Mouse (Mus musculus) thymus, adult 2 months (tissue): Measurements from ENCODE around the gene Hsf4. TPM values are rescaled to one million over a fixed set of nuclear protein-coding genes. Genes with fewer than 3 reads are reported as not detected.

Source experiments
- DNase-seq: peaks from one replicate; pipeline ENCODE4 v3.0.0; 2021
- H3K27ac ChIP-seq: fragments of 200-500 bp; 2 replicates; pipeline ENCODE4 v1.5.1; 2012; ENCODE audit warnings: low read length, control low read depth; ENCODE audit not compliant: control insufficient read depth, insufficient read depth
- H3K27me3 ChIP-seq: fragments of 200-500 bp; 2 replicates; pipeline ENCODE4 v1.6.1; 2012; ENCODE audit warnings: mild to moderate bottlenecking, low read length, moderate library complexity, mixed read lengths; ENCODE audit not compliant: control insufficient read depth, insufficient read depth
- H3K36me3 ChIP-seq: fragments of 200-500 bp; 2 replicates; pipeline ENCODE4 v1.6.1; 2012; ENCODE audit warnings: mild to moderate bottlenecking, low read length, moderate library complexity; ENCODE audit not compliant: control insufficient read depth, insufficient read depth
- H3K4me1 ChIP-seq: fragments of 200-500 bp; replicated peaks from 2 replicates; pipeline ENCODE4 v1.6.1; 2012; ENCODE audit warnings: low read length; ENCODE audit not compliant: control insufficient read depth, insufficient read depth
- H3K4me3 ChIP-seq: fragments of 200-500 bp; 2 replicates; pipeline ENCODE4 v1.5.1; 2012; ENCODE audit warnings: mild to moderate bottlenecking, low read length, control low read depth, moderate library complexity; ENCODE audit not compliant: control insufficient read depth, insufficient read depth
- CTCF ChIP-seq: fragments of 200-500 bp; IDR thresholded peaks from 2 replicates; pipeline ENCODE4 v1.5.1; 2012; ENCODE audit warnings: mild to moderate bottlenecking, control low read depth, low read length, moderate library complexity, borderline replicate concordance; ENCODE audit not compliant: control insufficient read depth, poor library complexity, insufficient read depth; ENCODE audit errors: extremely low read depth
- POLR2A ChIP-seq: fragments of 200-500 bp; IDR thresholded peaks from 2 replicates; pipeline ENCODE4 v1.6.1; 2012; ENCODE audit warnings: mild to moderate bottlenecking, low read length, control low read depth, moderate library complexity; ENCODE audit not compliant: control insufficient read depth, poor library complexity, insufficient read depth; ENCODE audit errors: extremely low read depth
- WGBS: fragments of 180-500 bp; shearing (Covaris S2); methylation state at CpG from one replicate; pipeline ENCODE4 v1.1.7; 2018; 5-methylcytosine and 5-hydroxymethylcytosine counted together
- polyA plus RNA-seq: library from polyadenylated mRNA; depleted of rRNA; stranded (reverse); fragments of >200 nt; gene quantifications from 2 replicates; pipeline ENCODE4 v1.2.3, GENCODE M21; 2012

Gene Hsf4
- polyA plus RNA-seq, 1 experiment = 3.3 TPM

DNA sequence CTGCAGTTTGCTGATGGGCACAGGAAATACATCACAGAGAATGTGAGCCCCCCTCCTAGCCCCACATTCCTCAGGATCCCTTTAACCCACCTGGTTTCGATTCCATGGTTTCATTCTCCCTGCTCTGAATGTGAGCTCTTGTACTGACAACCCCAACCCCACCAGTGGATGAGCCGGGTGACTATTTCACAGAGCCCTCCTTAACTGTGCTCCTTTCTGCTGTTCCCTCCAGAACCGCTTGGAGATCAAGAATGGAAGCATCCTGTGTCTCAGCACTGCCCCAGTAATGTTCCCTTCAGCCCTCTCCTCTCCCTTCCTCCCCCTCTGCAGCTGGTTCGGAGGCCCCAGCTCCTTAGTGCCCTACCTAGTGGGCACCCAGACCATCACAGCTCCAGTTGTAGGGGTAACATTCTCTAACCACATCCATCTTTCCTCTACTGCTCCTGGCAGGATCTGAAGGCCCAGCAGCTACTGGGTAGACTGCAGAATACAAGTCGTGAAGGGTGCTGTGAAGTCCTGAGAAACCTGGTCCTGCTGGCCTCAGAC, 36.6 kb downstream of the Hsf4 start:
- H3K4me1 ChIP-seq = peaks cover 45% of the 10 kb centered on the region
- no peak for DNase-seq
- no peaks in the 10 kb centered on the region for H3K27me3 ChIP-seq
- peaks cover 26% of the 10 kb centered on the region for H3K36me3 ChIP-seq
- 52% methylated on average over 5 of the region's 5 CpGs for WGBS
- no peak for TF ChIP-seq POLR2A
- no peak for TF ChIP-seq CTCF
- peak overlapping the region; percentile 53; the same call in 1 of the 2 replicates for H3K27ac ChIP-seq
- no peak overlapping the region for H3K4me3 ChIP-seq

DNA sequence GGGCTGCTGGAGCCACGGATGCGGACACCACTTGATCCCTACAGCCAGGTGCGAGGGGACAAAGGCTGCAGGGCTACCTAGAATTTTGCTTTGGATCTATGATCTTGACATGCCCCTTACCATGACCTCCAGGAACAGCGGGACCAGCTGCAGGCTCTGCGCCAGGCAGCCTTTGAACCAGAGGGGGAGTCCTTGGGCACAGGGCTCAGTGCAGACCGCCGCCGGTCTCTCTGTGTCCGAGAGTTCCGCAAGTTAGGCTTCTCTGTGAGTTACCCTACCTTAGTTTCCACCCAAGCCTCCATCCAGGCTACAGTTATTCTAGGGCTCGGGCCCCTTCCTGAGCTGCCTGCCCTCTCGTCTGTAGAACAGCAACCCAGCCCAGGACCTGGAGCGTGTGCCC, 38.1 kb downstream of the Hsf4 start:
- Histone ChIP-seq H3K27ac (no peak overlapping the region), H3K4me1 (peaks cover 45% of the 10 kb centered on the region), H3K36me3 (peaks cover 13% of the 10 kb centered on the region), H3K27me3 (no peaks in the 10 kb centered on the region), H3K4me3 (no peak overlapping the region)
- DNase-seq = no peak
- no peak for TF ChIP-seq CTCF
- no peak for TF ChIP-seq POLR2A
- WGBS = 98% methylated on average over 13 of the region's 13 CpGs

DNA sequence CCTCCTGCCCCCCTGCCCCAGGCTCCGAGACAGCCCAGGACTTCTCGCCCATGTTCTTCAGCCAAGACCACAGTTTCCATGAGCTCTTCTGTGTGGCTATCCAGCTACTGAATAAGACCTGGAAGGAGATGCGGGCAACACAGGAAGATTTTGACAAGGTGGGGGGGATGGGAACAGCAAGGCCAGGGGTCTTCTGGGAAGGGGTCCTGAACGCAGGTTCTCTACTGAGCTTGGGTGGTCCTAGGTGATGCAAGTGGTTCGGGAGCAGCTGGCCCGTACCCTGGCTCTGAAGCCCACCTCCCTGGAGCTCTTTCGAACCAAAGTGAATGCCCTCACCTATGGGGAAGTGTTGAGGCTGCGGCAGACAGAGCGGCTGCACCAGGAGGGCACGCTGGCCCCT, 38.8 kb downstream of the Hsf4 start:
- TF ChIP-seq CTCF = no peak
- no peak for TF ChIP-seq POLR2A
- H3K36me3 ChIP-seq = peaks cover 6% of the 10 kb centered on the region; the same call in 1 of the 2 replicates
- H3K27ac ChIP-seq = no peak overlapping the region
- H3K4me3 ChIP-seq = no peak overlapping the region
- WGBS = 97% methylated on average over 10 of the region's 10 CpGs
- DNase-seq = no peak
- no peaks in the 10 kb centered on the region for H3K27me3 ChIP-seq
- H3K4me1 ChIP-seq = peaks cover 43% of the 10 kb centered on the region

DNA sequence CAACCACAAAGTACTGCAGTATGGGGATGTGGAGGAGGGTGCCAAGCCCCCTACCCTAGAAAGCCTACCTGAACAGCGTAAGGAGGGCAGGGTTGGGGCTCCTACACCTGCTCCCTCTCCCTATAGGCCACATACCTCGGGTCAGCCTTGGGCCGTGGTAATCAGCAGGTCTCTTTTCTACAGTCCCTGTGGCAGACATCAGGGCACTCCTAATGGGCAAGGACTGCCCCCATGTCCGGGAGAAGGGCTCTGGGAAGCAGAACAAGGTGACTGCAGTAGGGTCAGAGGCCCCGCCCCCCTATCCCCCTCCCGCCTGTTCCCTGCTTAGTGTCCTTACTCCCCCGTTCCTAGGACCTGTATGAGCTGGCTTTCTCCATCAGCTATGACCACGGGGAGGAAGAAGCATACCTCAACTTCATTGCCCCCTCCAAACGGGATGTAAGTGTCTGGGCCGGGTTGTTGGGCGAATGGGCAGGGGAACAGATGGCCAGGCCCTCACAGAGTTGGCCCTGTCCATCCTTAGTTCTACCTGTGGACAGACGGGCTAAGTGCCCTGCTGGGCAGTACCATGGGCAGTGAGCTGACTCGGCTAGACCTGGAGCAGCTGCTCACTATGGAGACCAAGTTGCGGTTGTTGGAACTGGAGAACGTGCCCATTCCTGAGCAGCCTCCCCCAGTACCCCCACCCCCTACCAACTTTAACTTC, 39.7 kb downstream of the Hsf4 start:
- no peak overlapping the region for H3K4me3 ChIP-seq
- no peaks in the 10 kb centered on the region for H3K27me3 ChIP-seq
- no peak overlapping the region for H3K27ac ChIP-seq
- H3K4me1 ChIP-seq = peaks cover 34% of the 10 kb centered on the region
- no peak for TF ChIP-seq POLR2A
- TF ChIP-seq CTCF = no peak
- WGBS = 95% methylated on average over 15 of the region's 15 CpGs
- no peak for DNase-seq
- H3K36me3 ChIP-seq = no peaks in the 10 kb centered on the region; the same call in 1 of the 2 replicates

DNA sequence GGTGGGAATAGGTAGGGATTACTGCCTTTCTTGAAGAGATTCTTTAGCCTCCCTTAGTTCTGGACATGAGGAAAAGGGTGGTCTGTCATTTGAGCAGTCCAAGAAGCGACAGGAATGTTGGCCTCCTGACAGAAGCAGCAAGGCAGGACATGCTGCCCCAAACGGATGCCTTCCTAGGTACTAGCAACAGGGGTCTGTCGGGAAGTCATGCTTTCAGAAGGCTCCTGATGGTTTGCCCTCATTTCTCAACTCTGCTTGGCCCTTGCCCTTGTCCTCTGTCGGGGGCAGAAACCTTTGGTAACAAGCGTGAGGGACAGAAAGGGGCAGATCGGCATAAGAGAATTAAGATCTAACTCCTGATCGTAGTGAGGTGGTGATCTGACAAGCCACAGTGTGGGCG, 40.5 kb downstream of the Hsf4 start:
- WGBS = 92% methylated on average over 8 of the region's 8 CpGs
- no peaks in the 10 kb centered on the region for H3K36me3 ChIP-seq
- no peak overlapping the region for H3K4me3 ChIP-seq
- TF ChIP-seq CTCF (no peak), POLR2A (no peak)
- H3K27me3 ChIP-seq = no peaks in the 10 kb centered on the region
- H3K27ac ChIP-seq = no peak overlapping the region
- no peak for DNase-seq
- H3K4me1 ChIP-seq = peaks cover 27% of the 10 kb centered on the region

DNA sequence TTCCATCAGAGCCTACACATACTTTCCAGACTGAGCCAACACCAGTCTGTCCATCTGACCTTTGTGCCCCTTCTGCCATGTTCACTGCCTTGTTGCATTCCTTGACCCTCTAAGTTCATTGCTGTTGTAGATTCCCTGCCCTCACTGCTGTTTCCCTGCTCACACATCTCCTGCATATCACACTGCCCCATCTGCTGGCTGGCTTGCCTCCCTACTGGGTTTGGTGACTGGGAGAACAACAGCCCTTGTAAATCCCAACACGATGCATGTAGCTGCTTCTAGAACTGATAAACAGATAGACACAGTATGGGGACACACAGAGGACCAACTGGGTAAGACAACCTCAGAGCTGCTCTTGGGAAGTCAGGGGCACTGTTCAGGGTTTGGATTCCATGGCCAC, 42.1 kb downstream of the Hsf4 start:
- Histone ChIP-seq H3K4me1 (peaks cover 11% of the 10 kb centered on the region), H3K27me3 (no peaks in the 10 kb centered on the region), H3K27ac (no peak overlapping the region), H3K36me3 (no peaks in the 10 kb centered on the region), H3K4me3 (no peak overlapping the region)
- no peak for DNase-seq
- TF ChIP-seq CTCF (no peak), POLR2A (no peak)
- 98% methylated on average over 1 of the region's 1 CpGs for WGBS

DNA sequence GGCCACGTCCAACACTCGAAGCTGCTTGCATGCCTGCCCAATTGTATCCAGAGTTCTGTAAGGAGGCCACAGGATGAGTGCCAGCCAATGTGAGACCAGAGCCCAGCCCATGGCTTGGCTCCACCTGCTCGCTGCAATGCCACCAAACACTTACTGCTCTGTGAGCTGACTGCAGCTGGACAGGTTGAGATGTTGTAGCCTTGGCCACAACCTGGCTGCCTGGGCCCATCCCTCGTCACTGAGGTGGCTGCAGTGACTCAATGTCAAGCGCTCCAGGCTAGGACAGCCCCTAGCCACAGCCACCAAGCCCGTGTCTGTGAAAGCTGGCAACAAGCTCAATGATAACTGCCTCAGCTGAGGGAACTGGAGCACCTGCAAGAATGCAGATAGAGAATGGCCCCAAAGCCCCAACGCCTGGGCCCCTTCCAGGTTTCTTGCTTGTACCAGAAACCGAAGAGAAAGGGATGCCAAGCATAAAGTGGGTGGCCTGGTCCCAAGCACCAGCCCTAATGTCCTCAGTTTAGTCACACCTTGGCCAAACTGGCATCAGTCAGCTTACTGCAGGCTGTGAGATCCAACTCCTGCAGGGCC, 43.4 kb downstream of the Hsf4 start:
- DNase-seq = no peak
- H3K27me3 ChIP-seq = no peaks in the 10 kb centered on the region
- TF ChIP-seq POLR2A (no peak), CTCF (no peak)
- no peak overlapping the region for H3K27ac ChIP-seq
- H3K4me1 ChIP-seq = no peaks in the 10 kb centered on the region
- no peak overlapping the region for H3K4me3 ChIP-seq
- H3K36me3 ChIP-seq = no peaks in the 10 kb centered on the region
- WGBS = 95% methylated on average over 8 of the region's 8 CpGs
